ENCODE assay signal across 14 mouse cellular contexts in the genomic region with DNA sequence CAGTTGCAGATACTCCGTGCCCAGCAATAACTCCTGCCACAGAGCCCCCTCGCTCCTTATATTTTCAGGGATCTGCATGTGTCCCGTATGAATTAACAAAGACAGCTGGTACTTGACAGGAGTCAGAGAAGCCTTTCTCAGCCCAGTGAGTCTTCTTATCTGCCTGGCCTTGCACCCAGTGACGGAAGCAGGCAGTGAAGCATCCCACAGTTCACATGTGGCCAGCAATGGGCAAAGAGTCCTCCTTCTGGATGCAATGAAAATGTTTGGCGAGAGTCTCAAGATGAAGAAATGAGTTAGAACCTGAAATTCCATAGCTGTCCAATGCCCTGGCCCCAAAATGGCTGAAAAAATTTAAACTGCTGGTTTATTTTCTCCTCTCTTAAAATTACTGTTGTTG.
DNase-seq lines count a peak whose midpoint lies in the region; TF ChIP-seq lines count a peak whose summit lies in the region.
"Had no signal": no experiment of that assay in that cellular context is flagged by ENCODE, and none has a peak within 500 bp of the region (broad histone marks: within the 10 kb centered on the region; RNA-seq: fewer than 3 reads in every experiment).

No protein-coding gene starts in this region.

- H3K4me1 ChIP-seq in kidney, adult 2 months (ENCODE audit: control insufficient read depth, insufficient read depth, low read length) = no peaks in the 10 kb centered on the region
- no peaks in the 10 kb centered on the region for H3K4me1 ChIP-seq in hindbrain, embryonic 10.5 days (replicated peaks)
- H3K4me1 ChIP-seq: liver, embryonic 12.5 days had no signal

- H3K9me3 ChIP-seq in hindbrain, embryonic 10.5 days = no peaks in the 10 kb centered on the region
- H3K9me3 ChIP-seq: liver, embryonic 12.5 days had no signal

- H3K4me3 ChIP-seq in kidney, adult 2 months (ENCODE audit: insufficient read depth, low read depth, low read length) = no peak overlapping the region
- H3K4me3 ChIP-seq in hindbrain, embryonic 10.5 days = no peak overlapping the region
- H3K4me3 ChIP-seq: heart, adult 2 months; liver, embryonic 12.5 days had no signal

- H3K27me3 ChIP-seq in kidney, adult 2 months (replicated peaks; ENCODE audit: control insufficient read depth, insufficient read depth, low read length) = no peaks in the 10 kb centered on the region
- H3K27me3 ChIP-seq in hindbrain, embryonic 10.5 days (ENCODE audit: insufficient read depth, poor library complexity, severe bottlenecking) = no peaks in the 10 kb centered on the region
- H3K27me3 ChIP-seq: liver, embryonic 12.5 days had no signal

- DNase-seq in adrenal gland, adult 2 months = peak; percentile 29
- DNase-seq in adrenal gland, postnatal 4 days (ENCODE audit: low spot score in 2 of 2) = no peak
- peak; percentile 14 for DNase-seq in kidney, adult 2 months
- no peak for DNase-seq in kidney, adult 11 months
- DNase-seq in ovary, adult 18-20 months (ENCODE audit: low spot score) = peak; percentile 23
- no peak for DNase-seq in ovary, postnatal 14 days (ENCODE audit: low spot score)
- DNase-seq in kidney, postnatal 4 days = peak; percentile 21 to 45
- DNase-seq in hindbrain, embryonic 10.5 days (ENCODE audit: low spot score) = no peak
- DNase-seq: heart, adult 2 months; heart, postnatal 36 days; layer of hippocampus, adult 9-11 months; lung, postnatal 10 days; thymus, postnatal 4 days had no signal

- 41% methylated on average over 5 of the region's 5 CpGs for WGBS in kidney, adult 2 months
- 79% methylated on average over 5 of the region's 5 CpGs for WGBS in hindbrain, embryonic 10.5 days

- no peaks in the 10 kb centered on the region for H3K36me3 ChIP-seq in kidney, adult 2 months (ENCODE audit: control insufficient read depth, insufficient read depth, low read length)
- H3K36me3 ChIP-seq in hindbrain, embryonic 10.5 days = no peaks in the 10 kb centered on the region
- H3K36me3 ChIP-seq: liver, embryonic 12.5 days had no signal

- no peak for TF ChIP-seq CTCF in kidney, adult 2 months (conservative IDR thresholded peaks at IDR 0.05; ENCODE audit: insufficient read depth, insufficient read length, low read depth, low read length)

- H3K27ac ChIP-seq in kidney, adult 2 months (ENCODE audit: insufficient read depth, low read depth, low read length) = no peak overlapping the region
- H3K27ac ChIP-seq in hindbrain, embryonic 10.5 days = no peak overlapping the region
- H3K27ac ChIP-seq: heart, adult 2 months; liver, embryonic 12.5 days had no signal

- TF ChIP-seq POLR2A in kidney, adult 2 months (IDR thresholded peaks at IDR 0.05; ENCODE audit: low read depth, low read length) = no peak

Comparison
In these comparisons a context has a peak if more than half of its experiments do, and no peak if none do; other contexts are left out.
1. DNase-seq: peak in adrenal gland, adult 2 months (single experiment), kidney, adult 2 months (single experiment), ovary, adult 18-20 months (single experiment) and kidney, postnatal 4 days (2 of 2); none in adrenal gland, postnatal 4 days (0 of 2), kidney, adult 11 months (single experiment), ovary, postnatal 14 days (single experiment) and hindbrain, embryonic 10.5 days (single experiment).